Mouse (Mus musculus) CH12.LX (cell line): ENCODE data around the gene Zfp747. TPM values are rescaled to one million over a fixed set of nuclear protein-coding genes. Genes with fewer than 3 reads are reported as not detected.

Experiments used
- DNase-seq: peaks from one replicate; pipeline ENCODE4 v3.0.0-alpha.2; 2013; ENCODE audit errors: extremely low read depth
- H3K27ac ChIP-seq: 2 replicates; pipeline ENCODE4 v1.5.1; 2012; ENCODE audit warnings: low read depth, mild to moderate bottlenecking, control low read depth, moderate library complexity; ENCODE audit not compliant: insufficient read depth
- H3K27me3 ChIP-seq: replicated peaks from 2 replicates; pipeline ENCODE3; 2012; ENCODE audit warnings: inconsistent platforms
- H3K36me3 ChIP-seq, 2 experiments: replicated peaks in 1 of 2; 2 replicates each; pipeline versions ENCODE3 to v1.6.1; 2012; ENCODE audit warnings: inconsistent platforms in 1 of 2, low read length in 1 of 2, mild to moderate bottlenecking in 1 of 2, mixed read lengths in 1 of 2, moderate library complexity in 1 of 2; ENCODE audit not compliant: control insufficient read depth in 1 of 2, insufficient read depth in 1 of 2
- H3K4me1 ChIP-seq, 2 experiments: 2 replicates each; pipeline ENCODE4 v1.6.1; 2012; ENCODE audit warnings: inconsistent platforms in 1 of 2, moderate library complexity in 1 of 2; ENCODE audit not compliant: insufficient read depth in 2 of 2, control insufficient read depth in 1 of 2
- H3K4me2 ChIP-seq: 2 replicates; pipeline ENCODE4 v1.6.1; 2012; ENCODE audit warnings: low read depth, mild to moderate bottlenecking, control low read depth; ENCODE audit not compliant: poor library complexity, insufficient read depth, severe bottlenecking
- H3K4me3 ChIP-seq, 3 experiments: fragments of 150-350 bp in 1 of 3; sonication (generic) in 1 of 3; replicated peaks in 1 of 3; 2 replicates each; pipeline versions ENCODE3 to v1.5.1; 2011 to 2012; ENCODE audit warnings: low read depth in 2 of 3, low read length in 2 of 3, mild to moderate bottlenecking in 2 of 3, moderate library complexity in 2 of 3, control low read depth in 1 of 3, improper control_type of control experiment in 1 of 3, inconsistent platforms in 1 of 3, mixed read lengths in 1 of 3; ENCODE audit not compliant: poor library complexity in 1 of 3
- H3K79me2 ChIP-seq: replicated peaks from 2 replicates; pipeline ENCODE4 v1.6.1; 2012; ENCODE audit warnings: mild to moderate bottlenecking, moderate library complexity; ENCODE audit not compliant: control insufficient read depth, poor library complexity, insufficient read depth, severe bottlenecking; ENCODE audit errors: extremely low read depth
- H3K9ac ChIP-seq: 2 replicates; pipeline ENCODE4 v1.6.1; 2012; ENCODE audit warnings: low read depth, mild to moderate bottlenecking, control low read depth, moderate library complexity; ENCODE audit not compliant: insufficient read depth
- H3K9me3 ChIP-seq: replicated peaks from 2 replicates; pipeline ENCODE3; 2012; ENCODE audit warnings: low read length, inconsistent platforms, mixed read lengths
- CHD1 ChIP-seq: IDR thresholded peaks from 2 replicates; pipeline ENCODE4 v1.6.1; 2012; ENCODE audit warnings: low read depth, low read length, improper control_type of control experiment, inconsistent platforms
- CHD2 ChIP-seq: IDR thresholded peaks from 2 replicates; pipeline ENCODE4 v1.6.1; 2011; ENCODE audit warnings: low read length, improper control_type of control experiment
- CTCF ChIP-seq, 2 experiments: IDR thresholded peaks in 1 of 2; conservative IDR thresholded peaks in 1 of 2; 2 replicates each; pipeline ENCODE4 v1.5.1; 2011 to 2012; ENCODE audit warnings: low read depth in 2 of 2, low read length in 2 of 2, improper control_type of control experiment in 1 of 2, inconsistent platforms in 1 of 2, mild to moderate bottlenecking in 1 of 2, moderate library complexity in 1 of 2
- GABPA ChIP-seq: IDR thresholded peaks from 2 replicates; pipeline ENCODE4 v1.6.1; 2012; ENCODE audit warnings: low read depth, low read length, improper control_type of control experiment, inconsistent platforms; ENCODE audit not compliant: insufficient replicate concordance
- KAT2A ChIP-seq: IDR thresholded peaks from 2 replicates; pipeline ENCODE4 v1.6.1; 2012; ENCODE audit warnings: low read length, improper control_type of control experiment, inconsistent platforms; ENCODE audit not compliant: insufficient replicate concordance
- MAFK ChIP-seq: IDR thresholded peaks from 2 replicates; pipeline ENCODE4 v1.6.1; 2011; ENCODE audit warnings: low read length, improper control_type of control experiment; ENCODE audit not compliant: insufficient replicate concordance
- MAX ChIP-seq: IDR thresholded peaks from 2 replicates; pipeline ENCODE4 v1.6.1; 2011; ENCODE audit warnings: low read length, improper control_type of control experiment
- MEF2A ChIP-seq: IDR thresholded peaks from 2 replicates; pipeline ENCODE4 v1.6.1; 2014; ENCODE audit warnings: low read depth, mild to moderate bottlenecking, inconsistent platforms, low read length, improper control_type of control experiment, borderline replicate concordance
- MXI1 ChIP-seq: IDR thresholded peaks from 2 replicates; pipeline ENCODE4 v1.6.1; 2011; ENCODE audit warnings: mild to moderate bottlenecking, low read depth, low read length, improper control_type of control experiment
- NRF1 ChIP-seq: IDR thresholded peaks from 2 replicates; pipeline ENCODE4 v1.6.1; 2014; ENCODE audit warnings: low read depth, mild to moderate bottlenecking, inconsistent platforms, low read length, improper control_type of control experiment, moderate library complexity
- POLR2A ChIP-seq: IDR thresholded peaks from 2 replicates; pipeline ENCODE4 v1.6.1; 2011; ENCODE audit warnings: low read depth, mild to moderate bottlenecking, improper control_type of control experiment, low read length
- RAD21 ChIP-seq: IDR thresholded peaks from 2 replicates; pipeline ENCODE4 v1.6.1; 2011; ENCODE audit warnings: low read depth, mild to moderate bottlenecking, low read length, improper control_type of control experiment, moderate library complexity
- SIN3A ChIP-seq: IDR thresholded peaks from 2 replicates; pipeline ENCODE4 v1.6.1; 2012; ENCODE audit warnings: low read length, improper control_type of control experiment, inconsistent platforms
- SMC3 ChIP-seq: IDR thresholded peaks from 2 replicates; pipeline ENCODE4 v1.6.1; 2011; ENCODE audit warnings: low read depth, low read length, improper control_type of control experiment
- TBP ChIP-seq: conservative IDR thresholded peaks from 2 replicates; pipeline ENCODE4 v1.6.1; 2011; ENCODE audit warnings: low read depth, low read length, improper control_type of control experiment
- TCF12 ChIP-seq: IDR thresholded peaks from 2 replicates; pipeline ENCODE4 v1.6.1; 2014; ENCODE audit warnings: low read depth, mild to moderate bottlenecking, inconsistent platforms, low read length, improper control_type of control experiment
- USF2 ChIP-seq: conservative IDR thresholded peaks from 2 replicates; pipeline ENCODE4 v1.6.1; 2011; ENCODE audit warnings: low read depth, low read length, improper control_type of control experiment
- ZC3H11A ChIP-seq: IDR thresholded peaks from 2 replicates; pipeline ENCODE4 v1.6.1; 2012; ENCODE audit warnings: low read depth, mild to moderate bottlenecking, inconsistent platforms, low read length, improper control_type of control experiment
- ZNF384 ChIP-seq: IDR thresholded peaks from 2 replicates; pipeline ENCODE4 v1.6.1; 2012; ENCODE audit warnings: low read depth, low read length, improper control_type of control experiment, inconsistent platforms
- dilution Hi-C: fragments of 300-500 bp; cut with MboI; formaldehyde crosslinking; loops from 2 replicates; pipeline ENCODE4 v1.14.3; 2020; ENCODE audit warnings: low sequenced_read_pairs; ENCODE audit not compliant: extremely low pct_unique_long_range_greater_than_20kb, extremely low pct_ligation_motif_present
- in situ Hi-C: fragments of 300-500 bp; cut with MboI; formaldehyde crosslinking; loops from 3 replicates; pipeline ENCODE4 v1.14.3; 2019; ENCODE audit warnings: low sequenced_read_pairs, low pct_ligation_motif_present, low pct_unique_long_range_greater_than_20kb, mixed read lengths
- polyA plus RNA-seq: library from polyadenylated mRNA; unstranded; fragments of >175 nt; gene quantifications from 2 replicates; pipeline ENCODE4 v1.2.1, GENCODE M21; 2012; ENCODE audit warnings: low read depth; ENCODE audit not compliant: insufficient read length
- total RNA-seq, 2 experiments: library from RNA; depleted of rRNA; stranded (reverse); fragments of 300-350 nt in 1 of 2; fragments of >200 nt in 1 of 2; gene quantifications; 2 replicates each; pipeline ENCODE4 v1.2.3; 2012 to 2014

Gene Zfp747
- total and polyA plus RNA-seq, 3 experiments: 7.2 to 8.2 (median 7.7) TPM

DNA sequence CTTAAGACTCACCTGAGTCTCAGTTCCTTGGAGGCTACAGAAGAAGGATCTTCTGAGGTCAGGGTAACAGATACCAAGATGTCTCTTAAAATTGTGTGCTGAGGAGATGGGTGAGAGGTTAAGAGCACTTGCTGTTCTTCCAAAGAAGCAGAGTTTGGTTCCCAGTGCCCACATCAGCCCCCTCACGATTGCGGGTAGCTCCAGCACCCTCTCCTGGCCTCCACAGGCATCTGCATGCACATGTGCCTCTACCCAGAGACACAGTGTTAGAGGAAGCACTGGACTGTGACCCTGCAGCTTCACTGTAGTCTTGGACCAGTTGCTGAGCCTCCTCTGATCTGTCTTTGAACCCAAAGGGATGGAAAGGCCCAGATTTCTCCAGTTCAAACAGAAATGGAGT lies 27.1 kb upstream of the Zfp747 start:
- Histone ChIP-seq H3K4me3 (no peak overlapping the region), H3K4me1 (peaks cover 0 to 18% of the 10 kb centered on the region in 2 experiments; a peak in 2 of 4 replicates), H3K79me2 (no peaks in the 10 kb centered on the region), H3K27me3 (no peaks in the 10 kb centered on the region), H3K9ac (no peak overlapping the region)
- in situ Hi-C loops: no loop called here
- dilution Hi-C loops: no loop called here
- no peak for DNase-seq
- TF ChIP-seq SMC3: peak; percentile 22
- peak; percentile 14 for TF ChIP-seq RAD21
- no peak for TF ChIP-seq CHD1
- TF ChIP-seq MAX: no peak
- peak in 1 of 2 experiments; percentile 34; a peak in 2 of 4 replicates for TF ChIP-seq CTCF (conservative IDR thresholded peaks at IDR 0.05 in 1 of 2, IDR thresholded peaks at IDR 0.05 in 1 of 2; ENCODE audit: low read depth in 2 of 2, low read length in 2 of 2)
- TF ChIP-seq, all 38 proteins: peak for 3
- Histone ChIP-seq H3K4me2 (no peak overlapping the region), H3K27ac (no peak overlapping the region), H3K36me3 (peaks cover 4 to 8% of the 10 kb centered on the region in 2 experiments), H3K9me3 (no peaks in the 10 kb centered on the region)

DNA sequence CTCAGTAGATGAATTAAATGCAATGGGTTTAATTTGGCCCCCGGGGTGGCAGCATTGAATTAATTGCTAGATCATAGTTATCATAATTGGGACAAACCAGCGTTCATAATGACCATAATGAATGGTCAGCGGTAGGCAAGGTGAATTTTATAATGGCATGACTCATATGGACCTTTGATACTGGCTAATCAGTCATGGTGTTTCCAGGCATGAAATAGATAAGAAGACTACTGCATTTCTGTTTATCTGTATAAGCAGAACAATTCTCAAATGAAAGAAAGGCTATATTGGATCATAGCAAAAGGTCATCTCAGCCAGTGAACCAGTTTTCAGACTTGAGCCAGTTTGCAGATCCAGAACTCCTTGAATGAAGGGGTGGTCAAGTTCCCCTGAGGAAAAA lies 24.5 kb upstream of the Zfp747 start:
- in situ Hi-C loops: no loop called here
- Histone ChIP-seq H3K4me1 (no peaks in the 10 kb centered on the region), H3K27me3 (no peaks in the 10 kb centered on the region), H3K27ac (no peak overlapping the region), H3K79me2 (no peaks in the 10 kb centered on the region), H3K36me3 (peaks cover 4 to 8% of the 10 kb centered on the region in 2 experiments), H3K9ac (no peak overlapping the region), H3K4me2 (no peak overlapping the region), H3K4me3 (no peak overlapping the region), H3K9me3 (no peaks in the 10 kb centered on the region)
- TF ChIP-seq POLR2A (no peak), MEF2A (no peak), CHD2 (no peak), GABPA (no peak), NRF1 (no peak), TBP (no peak), MXI1 (no peak), ZNF384 (no peak), USF2 (no peak), MAFK (no peak), SIN3A (no peak), CTCF (conservative IDR thresholded peaks at IDR 0.05 in 1 of 2, IDR thresholded peaks at IDR 0.05 in 1 of 2; ENCODE audit: low read depth in 2 of 2, low read length in 2 of 2) (no peak), TCF12 (no peak), ZC3H11A (no peak), KAT2A (no peak)
- dilution Hi-C loops: no loop called here
- no peak for DNase-seq
